Mouse (Mus musculus) heart, embryonic 10.5 days (tissue): ENCODE measurements at regions not wholly inside any gene's neighbourhood (a gene's known extent, or its start where the extent isn't known, plus 50 kb on each side); places are given as distances from the start of the nearest gene placed in this dataset.

ENCODE experiments used
- DNase-seq: peaks from one replicate; pipeline ENCODE4 v3.0.0-alpha.2; 2017; ENCODE audit warnings: low spot score
- H3K27ac ChIP-seq: fragments of 300-500 bp; sonication (generic); 2 replicates; pipeline ENCODE4 v1.5.1; 2016; ENCODE audit warnings: mild to moderate bottlenecking
- H3K27me3 ChIP-seq: fragments of 300-500 bp; sonication (generic); 2 replicates; pipeline ENCODE4 v1.6.1; 2016; ENCODE audit warnings: mild to moderate bottlenecking; ENCODE audit not compliant: poor library complexity, insufficient read depth, severe bottlenecking
- H3K36me3 ChIP-seq: fragments of 300-500 bp; sonication (generic); 2 replicates; pipeline ENCODE4 v1.6.1; 2016; ENCODE audit warnings: mild to moderate bottlenecking, moderate library complexity
- H3K4me1 ChIP-seq: fragments of 300-500 bp; sonication (generic); 2 replicates; pipeline ENCODE4 v1.6.1; 2016; ENCODE audit warnings: mild to moderate bottlenecking
- H3K4me3 ChIP-seq: fragments of 300-500 bp; sonication (generic); 2 replicates; pipeline ENCODE4 v1.5.1; 2016; ENCODE audit warnings: mild to moderate bottlenecking, moderate library complexity
- H3K9me3 ChIP-seq: fragments of 300-500 bp; sonication (generic); 2 replicates; pipeline ENCODE4 v1.6.1; 2016; ENCODE audit warnings: mild to moderate bottlenecking, moderate library complexity
- WGBS: fragments of 180-500 bp; shearing (Covaris S2); methylation state at CpG from one replicate; pipeline ENCODE4 v1.1.7; 2016; 5-methylcytosine and 5-hydroxymethylcytosine counted together

DNA sequence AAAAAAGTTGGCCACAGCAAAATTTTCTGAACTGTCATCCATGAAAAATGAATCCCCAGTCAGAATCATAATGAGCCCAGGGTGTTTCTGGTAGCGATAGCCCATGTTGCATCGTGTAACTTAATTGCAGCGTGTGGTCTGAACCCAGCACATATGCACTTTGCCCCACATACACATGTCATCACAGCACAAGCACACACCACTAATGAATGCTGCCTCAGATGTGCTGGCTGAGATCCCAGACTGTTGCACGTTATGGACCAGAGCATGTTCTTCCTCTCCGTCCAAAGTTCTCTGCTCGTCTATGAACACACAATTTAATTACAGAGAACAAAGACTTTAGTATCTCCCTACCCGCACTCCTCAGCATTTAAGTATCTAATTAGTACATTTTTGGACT lies 61.5 kb upstream of the Bmper start:
- no peaks in the 10 kb centered on the region for H3K36me3 ChIP-seq
- WGBS = 85% methylated on average over 7 of the region's 7 CpGs
- no peak overlapping the region for H3K4me3 ChIP-seq
- no peaks in the 10 kb centered on the region for H3K27me3 ChIP-seq
- DNase-seq = no peak
- H3K27ac ChIP-seq = no peak overlapping the region
- H3K4me1 ChIP-seq = peaks cover 6% of the 10 kb centered on the region; the same call in 1 of the 2 replicates
- H3K9me3 ChIP-seq = no peaks in the 10 kb centered on the region

DNA sequence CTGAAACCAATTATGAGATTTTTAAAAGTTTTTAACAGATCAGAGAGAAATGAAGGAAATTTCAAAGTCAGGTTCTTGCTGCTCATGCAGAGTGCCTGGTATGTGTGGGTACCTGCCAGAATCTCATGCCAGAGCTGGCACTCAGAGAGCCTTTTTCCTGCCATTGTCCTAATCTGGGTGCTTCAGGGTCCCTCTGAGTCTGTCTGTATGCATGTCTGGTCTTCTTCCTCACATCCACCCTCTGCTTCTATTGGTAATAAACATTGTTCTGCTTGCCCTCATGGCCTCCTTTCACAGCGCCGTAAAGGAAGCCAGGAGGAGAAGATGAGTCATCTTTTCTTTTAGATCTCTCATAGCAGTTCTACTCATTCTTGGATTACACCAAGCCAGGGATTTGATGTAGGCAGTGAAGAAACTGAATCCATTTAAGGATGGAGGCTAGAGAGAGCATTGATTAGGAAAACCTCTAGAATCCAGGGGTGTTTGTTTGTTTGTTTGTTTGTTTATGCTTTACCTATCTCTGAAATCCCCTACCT lies 55.8 kb upstream of the Bmper start:
- H3K36me3 ChIP-seq = no peaks in the 10 kb centered on the region
- no peaks in the 10 kb centered on the region for H3K9me3 ChIP-seq
- H3K4me1 ChIP-seq = no peaks in the 10 kb centered on the region
- no peak overlapping the region for H3K4me3 ChIP-seq
- no peak overlapping the region for H3K27ac ChIP-seq
- WGBS = 66% methylated on average over 2 of the region's 2 CpGs
- no peak for DNase-seq
- H3K27me3 ChIP-seq = no peaks in the 10 kb centered on the region

DNA sequence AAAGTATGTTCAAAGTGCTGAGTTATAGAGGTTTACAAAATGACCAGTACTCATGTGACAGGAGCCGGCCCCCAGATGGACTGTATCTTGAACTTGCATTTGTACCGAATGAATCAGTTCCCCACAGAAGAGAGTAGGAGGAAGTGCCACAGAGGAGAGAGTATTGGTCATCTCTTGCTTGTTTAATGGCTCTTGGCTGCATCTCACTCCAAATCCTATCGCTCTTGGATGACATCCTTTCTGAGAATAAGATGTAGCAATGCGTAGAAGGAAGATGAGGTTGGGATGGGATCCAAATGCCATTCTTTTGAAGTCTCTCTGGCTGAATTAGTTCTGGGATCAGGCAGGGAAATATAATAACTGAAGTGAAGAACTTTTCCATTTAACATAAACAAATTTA lies 55.2 kb upstream of the Bmper start:
- DNase-seq = no peak
- no peaks in the 10 kb centered on the region for H3K27me3 ChIP-seq
- no peaks in the 10 kb centered on the region for H3K9me3 ChIP-seq
- H3K4me3 ChIP-seq = no peak overlapping the region
- 90% methylated on average over 4 of the region's 4 CpGs for WGBS
- H3K4me1 ChIP-seq = no peaks in the 10 kb centered on the region
- H3K27ac ChIP-seq = no peak overlapping the region
- no peaks in the 10 kb centered on the region for H3K36me3 ChIP-seq

DNA sequence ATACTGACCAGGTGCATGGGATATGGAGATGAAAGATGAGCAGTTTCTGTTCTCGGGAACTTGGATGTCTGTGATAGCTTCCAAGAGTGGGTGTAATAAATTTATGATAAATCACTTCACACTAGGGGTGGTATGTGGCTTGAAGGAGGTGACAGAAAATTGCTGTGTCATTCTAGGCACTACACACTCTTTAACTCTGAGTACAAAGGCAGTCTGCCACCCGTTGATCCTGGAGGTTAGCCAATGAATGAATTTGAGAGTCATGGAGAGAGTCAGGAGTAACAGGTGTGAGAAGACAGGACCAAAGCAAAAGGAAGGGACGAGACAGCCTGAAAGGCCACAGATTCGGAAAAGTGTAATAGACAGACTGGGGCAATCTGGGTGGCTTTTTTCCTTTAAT lies 54.7 kb upstream of the Bmper start:
- H3K4me3 ChIP-seq = no peak overlapping the region
- no peaks in the 10 kb centered on the region for H3K9me3 ChIP-seq
- H3K36me3 ChIP-seq = no peaks in the 10 kb centered on the region
- H3K27me3 ChIP-seq = no peaks in the 10 kb centered on the region
- no peaks in the 10 kb centered on the region for H3K4me1 ChIP-seq
- no peak overlapping the region for H3K27ac ChIP-seq
- 67% methylated on average over 4 of the region's 4 CpGs for WGBS
- no peak for DNase-seq

GRCm38 (mm10) chr9:23171361-23171760 lies 51.5 kb upstream of the Bmper start:
- 73% methylated on average over 1 of the region's 1 CpGs for WGBS
- H3K4me1 ChIP-seq = no peaks in the 10 kb centered on the region
- no peak for DNase-seq
- no peak overlapping the region for H3K4me3 ChIP-seq
- no peaks in the 10 kb centered on the region for H3K36me3 ChIP-seq
- H3K27ac ChIP-seq = no peak overlapping the region
- H3K9me3 ChIP-seq = no peaks in the 10 kb centered on the region
- no peaks in the 10 kb centered on the region for H3K27me3 ChIP-seq
